Mouse (Mus musculus) heart, postnatal 10 days (tissue): Measurements from ENCODE around the gene Wdr47. TPM values are rescaled to one million over a fixed set of nuclear protein-coding genes. Genes with fewer than 3 reads are reported as not detected.

Source experiments
- DNase-seq, 2 experiments: peaks; one replicate each; pipeline ENCODE4 v3.0.0; 2021
- intact Hi-C: fragments of 180-260 bp; cut with DNase I; formaldehyde crosslinking; loops from one replicate; pipeline ENCODE4 v1.15.1; 2025
- microRNA-seq, 2 experiments: library from miRNA; unstranded; fragments of <30 nt; microRNA quantifications; one replicate each; pipeline ENCODE4 v1.2.0; 2022
- total RNA-seq, 2 experiments: library from RNA; stranded (reverse); gene quantifications; 2 replicates each; pipeline ENCODE4 v1.2.3; 2021

Gene Wdr47
- total RNA-seq, 2 experiments from 2014 or later = 8.4 to 8.7 TPM

DNA sequence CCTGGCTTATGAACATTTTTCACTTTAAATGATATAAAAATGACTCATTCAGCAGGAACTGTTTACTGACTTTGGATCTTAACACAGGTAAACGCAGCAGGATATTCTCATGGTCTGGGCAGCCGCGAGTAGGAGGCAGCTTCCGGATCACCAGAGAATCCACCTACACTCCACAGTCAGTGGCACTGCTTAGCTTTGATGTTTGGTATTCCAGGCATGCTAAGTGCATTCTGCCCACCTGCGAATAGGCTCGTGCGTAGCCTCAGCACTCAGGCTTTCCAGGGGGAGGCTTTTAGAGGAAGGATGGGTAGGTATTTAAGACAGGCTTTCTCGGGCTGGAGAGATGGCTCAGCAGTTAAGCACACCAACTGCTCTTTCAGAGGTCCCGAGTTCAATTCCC, 103.2 kb downstream of the Wdr47 start:
- intact Hi-C loops = no loop called here
- DNase-seq = no peak

Small RNAs within 50 kb of the gene (microRNA-seq; reads per million reads assigned to microRNA genes)
- 0 reads per million in 2 experiments for gene Gm22860

Other genes starting within 250 kb of the Wdr47 start
- gene Mybphl, start 226.4 kb upstream of the Wdr47 start, total RNA-seq = 10 to 100 TPM; 18.1 to 41.9 TPM
- 1 to 10 TPM; 2.9 to 4.1 TPM for gene Psrc1, start 207.4 kb upstream of the Wdr47 start, total RNA-seq
- gene Celsr2, start 175.7 kb upstream of the Wdr47 start, total RNA-seq = 1 to 10 TPM; 7.4 to 7.6 TPM
- 10 to 100 TPM; 97.1 to 97.8 TPM for gene Sars, start 146.1 kb upstream of the Wdr47 start, total RNA-seq
- not detected for gene 1700013F07Rik, start 57.1 kb upstream of the Wdr47 start, total RNA-seq
- gene 5330417C22Rik, start 54.7 kb upstream of the Wdr47 start, total RNA-seq = under 1 TPM; 0.17 to 0.60 TPM
- 10 to 100 TPM; 31.3 to 32.7 TPM for gene Tmem167b, start 28.8 kb upstream of the Wdr47 start, total RNA-seq
- gene Taf13, start 19.6 kb upstream of the Wdr47 start, total RNA-seq = 10 to 100 TPM; 17.2 to 20.7 TPM
- 10 to 100 TPM; 31.6 to 35.8 TPM for gene Clcc1, start 62.6 kb downstream of the Wdr47 start, total RNA-seq
- gene Gpsm2, start 131.0 kb downstream of the Wdr47 start, total RNA-seq = 1 to 10 TPM; 8.0 to 8.8 TPM
- gene Aknad1, start 148.4 kb downstream of the Wdr47 start, total RNA-seq = under 1 TPM in 1 of 2 experiments, not detected in 1; 0.12 TPM
- gene Stxbp3, start 249.2 kb downstream of the Wdr47 start, total RNA-seq = 10 to 100 TPM; 25.8 to 31.8 TPM